Mouse (Mus musculus): Measurements from ENCODE around the gene Tubb4a. TPM values are rescaled to one million over a fixed set of nuclear protein-coding genes. Genes with fewer than 3 reads are reported as not detected.

Gene Tubb4a
- not detected in 2 replicates for polyA plus RNA-seq (2012)

DNA sequence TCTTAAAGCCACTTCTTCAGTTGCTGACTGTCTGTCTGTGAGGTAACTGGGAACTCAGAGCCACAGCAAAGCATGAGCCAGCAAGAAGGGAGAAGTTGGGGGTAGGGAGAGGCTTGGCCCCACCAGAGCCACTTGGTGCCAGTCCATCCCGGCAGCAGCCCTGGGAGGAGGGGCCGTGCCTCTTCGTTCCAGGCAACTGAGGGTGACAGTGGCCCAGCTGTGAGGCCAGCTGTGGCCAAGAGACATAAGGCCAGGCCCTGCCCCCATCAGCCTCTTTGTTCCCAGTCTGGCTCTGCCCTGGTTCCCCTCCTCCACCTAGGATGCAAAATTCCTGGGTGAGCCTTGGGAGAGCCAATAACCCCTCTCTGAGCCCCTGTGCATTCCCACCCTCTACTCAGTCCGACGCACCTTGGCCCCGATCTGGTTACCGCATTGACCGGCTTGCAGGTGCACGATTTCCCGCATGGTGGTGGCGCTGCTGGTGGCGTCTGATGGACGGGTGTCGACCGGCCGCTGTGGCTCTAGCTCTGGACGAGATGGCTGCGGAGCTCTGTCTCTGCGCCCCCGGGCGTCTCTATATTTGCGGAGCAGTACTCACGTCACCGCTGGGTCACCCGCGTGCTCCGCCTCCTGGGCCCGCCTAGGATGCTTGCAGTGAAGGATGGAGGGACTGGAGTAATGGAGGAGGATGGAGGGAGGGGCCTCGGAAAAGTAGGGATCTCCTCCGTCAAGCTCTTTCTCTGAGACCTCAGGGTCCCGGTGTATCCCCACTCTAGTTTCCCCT is at the start of gene Tubb4a:
Gene Tubb4a (minus strand): TSS at position 734 of the 784 bp plus-strand sequence.
- no peak for TF ChIP-seq GATA1 (IDR thresholded peaks at IDR 0.05; ENCODE audit: low read length)

- TF ChIP-seq GATA1 (IDR thresholded peaks at IDR 0.05; ENCODE audit: low read length) = no peak
These were observed 48.1 kb upstream of the Tubb4a start for GRCm38 (mm10) chr17:57135635-57136034.

- TF ChIP-seq GATA1 (IDR thresholded peaks at IDR 0.05; ENCODE audit: low read length) = no peak
These were observed 47.1 kb upstream of the Tubb4a start for GRCm38 (mm10) chr17:57134693-57135092.

DNA sequence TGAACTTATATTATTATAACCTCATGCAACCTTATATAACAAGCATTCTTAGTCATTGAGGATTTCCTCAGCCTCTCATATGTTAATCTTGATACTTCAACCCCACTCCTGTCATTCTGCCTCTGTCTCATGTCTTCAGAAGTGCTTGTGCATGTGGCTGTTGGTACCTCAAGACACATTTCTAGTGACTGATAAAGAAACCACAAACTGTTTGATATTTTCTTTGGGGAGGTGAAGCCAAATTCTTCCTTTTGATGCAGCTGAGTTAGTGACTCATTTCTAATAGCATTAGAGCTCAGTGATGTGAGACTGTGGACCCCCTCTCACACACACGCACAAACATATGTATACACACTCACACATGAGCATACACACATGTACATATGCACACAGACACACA is 44.2 kb upstream of the Tubb4a start:
- TF ChIP-seq GATA1 (IDR thresholded peaks at IDR 0.05; ENCODE audit: low read length) = peak; percentile 34

GRCm38 (mm10) chr17:57125853-57126622 is 38.5 kb upstream of the Tubb4a start:
- no peak for TF ChIP-seq GATA1 (IDR thresholded peaks at IDR 0.05; ENCODE audit: low read length)

- TF ChIP-seq GATA1 (IDR thresholded peaks at IDR 0.05; ENCODE audit: low read length) = no peak
These were observed 37.2 kb upstream of the Tubb4a start for GRCm38 (mm10) chr17:57124792-57125191.

GRCm38 (mm10) chr17:57123192-57124118 is 35.9 kb upstream of the Tubb4a start:
- TF ChIP-seq GATA1 (IDR thresholded peaks at IDR 0.05; ENCODE audit: low read length) = no peak

DNA sequence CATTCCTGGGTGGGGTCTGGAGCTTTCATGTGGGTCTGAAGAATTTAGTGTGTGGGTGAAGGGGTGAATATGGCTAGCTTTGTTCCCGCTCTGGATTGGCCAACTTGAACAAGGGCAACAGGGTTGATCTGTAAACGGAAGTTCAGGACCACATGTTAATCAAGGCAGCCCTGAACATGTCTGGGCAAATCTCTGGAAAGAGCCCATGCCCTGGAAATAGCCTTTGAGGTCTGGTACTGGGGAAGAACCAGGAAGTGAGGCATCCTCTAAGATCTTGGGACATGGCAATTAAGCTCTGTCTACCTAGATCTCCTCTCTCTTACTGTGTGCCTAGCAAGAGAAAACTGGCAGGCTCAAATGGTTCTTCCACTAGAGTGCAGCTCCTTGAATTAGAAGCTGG is 34.3 kb upstream of the Tubb4a start:
- TF ChIP-seq GATA1 (IDR thresholded peaks at IDR 0.05; ENCODE audit: low read length) = no peak

DNA sequence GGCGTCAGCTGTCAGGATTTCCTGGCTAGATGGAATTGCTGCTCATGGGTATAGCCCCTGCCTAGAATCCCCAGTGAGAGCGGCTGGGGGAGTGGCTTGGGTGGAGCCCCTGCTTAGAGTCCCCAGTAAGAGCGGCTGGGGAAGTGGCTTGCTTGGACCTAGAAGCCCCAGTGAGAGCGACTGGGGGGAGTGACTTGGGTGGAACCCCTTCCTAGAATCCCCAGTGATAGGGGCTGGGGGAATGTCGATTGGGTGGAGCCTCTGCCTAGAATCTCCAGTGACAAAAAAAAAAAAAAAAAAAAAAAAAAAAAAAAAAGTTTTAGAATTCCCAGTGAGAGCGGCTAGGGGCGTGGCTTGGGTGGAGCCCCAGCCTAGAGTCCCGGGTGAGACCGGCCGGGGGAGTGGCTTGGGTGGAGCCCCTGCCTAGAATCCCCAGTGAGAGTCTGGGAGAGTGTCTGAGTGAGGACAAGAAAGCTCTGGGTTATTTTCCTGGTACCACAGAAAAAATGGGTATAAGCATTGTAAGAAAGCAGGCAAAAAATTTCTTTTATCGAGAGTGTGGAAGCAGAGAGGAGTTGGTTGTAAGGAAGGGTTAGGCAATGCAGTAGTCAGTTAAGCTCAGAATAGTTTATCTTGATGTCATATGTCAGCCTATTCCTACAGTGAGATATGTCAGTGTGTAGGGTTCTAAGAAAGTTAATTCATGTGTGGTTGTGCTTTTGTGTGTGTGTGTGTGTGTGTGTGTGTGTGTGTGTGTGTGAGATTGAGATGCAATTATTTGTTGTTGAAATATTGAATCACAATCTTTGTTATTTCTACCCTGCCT is 31.2 kb upstream of the Tubb4a start:
- no peak for TF ChIP-seq GATA1 (IDR thresholded peaks at IDR 0.05; ENCODE audit: low read length)

DNA sequence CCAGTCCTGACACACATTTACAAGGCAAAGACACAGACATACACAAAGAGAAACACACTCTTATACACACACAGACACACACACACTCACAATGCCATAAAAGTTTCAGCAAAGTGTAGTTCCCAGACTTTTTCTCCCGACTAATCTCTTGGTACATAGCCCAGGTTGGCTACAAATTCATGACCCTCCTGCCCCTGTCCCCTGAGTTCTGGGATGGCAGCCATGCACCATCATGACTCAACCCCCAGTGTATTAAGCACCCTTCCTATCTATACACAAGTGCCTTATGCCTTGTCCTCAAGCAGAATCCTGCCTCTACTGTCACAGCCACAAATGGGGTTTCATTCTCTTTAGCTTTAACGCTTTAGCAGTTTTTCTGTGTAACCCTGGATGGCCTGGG is 29.2 kb upstream of the Tubb4a start:
- no peak for TF ChIP-seq GATA1 (IDR thresholded peaks at IDR 0.05; ENCODE audit: low read length)

DNA sequence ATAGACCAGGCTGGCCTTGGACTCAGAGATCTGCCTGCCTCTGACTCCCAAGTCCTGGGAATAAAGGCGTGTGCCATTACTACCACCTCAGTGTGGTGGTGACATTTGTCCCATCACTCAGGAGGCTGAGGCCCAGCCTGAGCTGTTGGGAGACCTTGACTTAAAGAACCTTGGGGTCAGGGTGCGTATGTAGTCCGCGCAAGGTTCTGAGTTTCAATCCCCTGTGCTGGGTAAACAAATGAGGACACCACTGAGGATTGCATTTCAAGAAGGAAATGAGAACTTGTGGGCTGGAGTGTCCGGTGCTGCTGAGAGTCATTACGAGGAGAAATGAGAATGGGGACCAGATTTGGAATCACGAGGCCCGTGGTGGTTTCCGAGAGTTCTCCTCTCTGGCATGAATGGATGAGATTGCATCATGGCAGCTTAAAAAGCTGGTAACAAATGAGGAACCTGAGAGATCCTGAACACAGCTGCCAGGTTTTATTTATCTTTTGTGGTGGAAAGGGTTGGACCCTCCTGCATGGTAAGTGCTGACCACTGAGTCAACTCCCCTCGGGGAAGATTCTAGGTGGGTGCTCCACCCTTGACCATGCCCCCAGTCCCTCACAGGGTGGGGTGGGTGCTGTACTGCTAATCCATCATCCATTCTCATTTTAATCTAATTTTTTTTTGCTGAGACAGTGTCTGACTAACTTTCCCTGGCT is 25.3 kb upstream of the Tubb4a start:
- TF ChIP-seq GATA1 (IDR thresholded peaks at IDR 0.05; ENCODE audit: low read length) = no peak

GRCm38 (mm10) chr17:57110005-57110404 is 22.4 kb upstream of the Tubb4a start:
- TF ChIP-seq GATA1 (IDR thresholded peaks at IDR 0.05; ENCODE audit: low read length) = no peak

- TF ChIP-seq GATA1 (IDR thresholded peaks at IDR 0.05; ENCODE audit: low read length) = no peak
These were observed 21.1 kb upstream of the Tubb4a start for GRCm38 (mm10) chr17:57108666-57109171.

All from G1E-ER4 (cell line).